Mouse (Mus musculus): ENCODE measurements around the gene Rhbdd1. TPM values are rescaled to one million over a fixed set of nuclear protein-coding genes. Genes with fewer than 3 reads are reported as not detected.
A peak's percentile ranks its signal among the peaks of the same experiment; 100 is the strongest.

Rhbdd1 gene
- polyA plus RNA-seq (2014; fragmentation: Nextera tagmentation; extraction: Ambion mirVana), result 6.2 and 6.6 TPM in 2 replicates

GRCm38 (mm10) chr1:82316111-82316745 lies at the start of gene Rhbdd1:
Gene Rhbdd1 (plus strand): TSS chr1:82316452.
- 5% methylated on average over 47 of the region's 47 CpGs for WGBS
- Histone ChIP-seq H3K27me3 (ENCODE audit: control insufficient read depth, insufficient read depth, low read length) (no peaks in the 10 kb centered on the region), H3K27ac (ENCODE audit: low read length) (peak within 1 kb of the TSS; percentile 93), H3K9me3 (ENCODE audit: control insufficient read depth, low read depth, low read length) (no peaks in the 10 kb centered on the region), H3K36me3 (ENCODE audit: control insufficient read depth, insufficient read depth, low read length) (no peaks in the 10 kb centered on the region), H3K4me1 (ENCODE audit: control insufficient read depth, insufficient read depth, low read length) (no peaks in the 10 kb centered on the region; the same call in 1 of the 2 replicates), H3K9ac (replicated peaks; ENCODE audit: low read depth, low read length) (peak within 1 kb of the TSS; percentile 60), H3K4me3 (ENCODE audit: low read depth, low read length) (peak within 1 kb of the TSS; percentile 67), H3K4me2 (replicated peaks; ENCODE audit: low read depth, low read length) (peak within 1 kb of the TSS; percentile 72)
- ATAC-seq (ENCODE audit: insufficient number of reproducible peaks, insufficient read depth, low FRiP score, low read depth), result peak; percentile 97

GRCm38 (mm10) chr1:82267547-82267946 lies 48.7 kb upstream of the Rhbdd1 start:
- Histone ChIP-seq H3K27me3 (ENCODE audit: control insufficient read depth, insufficient read depth, low read length) (no peaks in the 10 kb centered on the region), H3K4me1 (ENCODE audit: control insufficient read depth, insufficient read depth, low read length) (no peaks in the 10 kb centered on the region), H3K9ac (replicated peaks; ENCODE audit: low read depth, low read length) (no peak overlapping the region), H3K27ac (ENCODE audit: low read length) (no peak overlapping the region), H3K36me3 (ENCODE audit: control insufficient read depth, insufficient read depth, low read length) (peaks cover 3% of the 10 kb centered on the region; the same call in 1 of the 2 replicates), H3K4me2 (replicated peaks; ENCODE audit: low read depth, low read length) (no peak overlapping the region), H3K4me3 (ENCODE audit: low read depth, low read length) (no peak overlapping the region), H3K9me3 (ENCODE audit: control insufficient read depth, low read depth, low read length) (no peaks in the 10 kb centered on the region)
- WGBS, result 66% methylated on average over 4 of the region's 4 CpGs
- ATAC-seq (ENCODE audit: insufficient number of reproducible peaks, insufficient read depth, low FRiP score, low read depth), result no peak

DNA sequence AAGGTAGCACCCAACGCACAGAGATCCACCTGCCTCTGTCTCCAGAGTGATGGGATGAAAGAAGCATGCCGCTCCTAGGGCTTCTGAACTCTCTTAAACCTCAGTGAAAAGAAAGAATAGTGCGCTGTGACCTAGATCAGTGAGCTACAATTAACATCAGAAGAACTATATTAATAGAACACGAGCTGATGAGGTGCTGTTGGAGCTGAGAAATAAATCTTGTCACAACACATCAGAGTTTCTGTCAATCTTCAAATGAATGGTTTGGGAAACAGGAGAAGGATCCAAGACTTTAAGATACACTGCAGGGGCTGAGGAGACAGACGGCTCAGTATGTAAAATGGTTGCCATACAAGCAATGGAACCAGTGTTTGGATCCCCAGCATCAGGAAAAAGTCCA lies 44.0 kb upstream of the Rhbdd1 start:
- no peaks in the 10 kb centered on the region for H3K9me3 ChIP-seq (ENCODE audit: control insufficient read depth, low read depth, low read length)
- no peak for ATAC-seq (ENCODE audit: insufficient number of reproducible peaks, insufficient read depth, low FRiP score, low read depth)

DNA sequence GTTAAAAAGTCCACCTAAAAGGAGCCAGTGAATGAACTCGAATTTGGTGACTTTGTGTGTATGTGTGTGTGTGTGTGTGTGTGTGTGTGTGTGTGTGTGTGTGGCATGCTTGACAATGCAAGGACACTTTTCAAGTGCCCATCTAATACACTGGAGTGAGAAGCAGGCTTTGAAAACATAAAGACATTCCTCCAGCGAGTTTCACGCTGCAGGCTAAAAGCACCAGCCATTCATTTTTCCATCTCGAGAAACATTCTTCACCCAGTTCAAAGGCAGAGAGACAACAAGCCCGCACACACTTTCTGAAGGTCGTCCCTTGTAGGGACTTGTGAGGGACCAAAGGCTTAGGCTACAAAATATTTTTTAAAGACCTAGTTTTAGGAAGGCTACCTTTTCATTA lies 42.7 kb upstream of the Rhbdd1 start:
- Histone ChIP-seq H3K36me3 (ENCODE audit: control insufficient read depth, insufficient read depth, low read length) (peaks cover 9% of the 10 kb centered on the region; the same call in 1 of the 2 replicates), H3K9ac (replicated peaks; ENCODE audit: low read depth, low read length) (no peak overlapping the region), H3K27ac (ENCODE audit: low read length) (no peak overlapping the region), H3K4me2 (replicated peaks; ENCODE audit: low read depth, low read length) (no peak overlapping the region), H3K4me1 (ENCODE audit: control insufficient read depth, insufficient read depth, low read length) (0 out of 2 replicates have a peak, but pooled peaks cover 3% of the 10 kb centered on the region), H3K9me3 (ENCODE audit: control insufficient read depth, low read depth, low read length) (no peaks in the 10 kb centered on the region), H3K27me3 (ENCODE audit: control insufficient read depth, insufficient read depth, low read length) (no peaks in the 10 kb centered on the region), H3K4me3 (ENCODE audit: low read depth, low read length) (no peak overlapping the region)
- WGBS, result 43% methylated on average over 6 of the region's 6 CpGs
- ATAC-seq (ENCODE audit: insufficient number of reproducible peaks, insufficient read depth, low FRiP score, low read depth), result no peak

More for the DNA sequence above, 44.0 kb upstream of the Rhbdd1 start:
- Histone ChIP-seq H3K27ac (ENCODE audit: low read length) (no peak overlapping the region), H3K4me1 (ENCODE audit: control insufficient read depth, insufficient read depth, low read length) (0 out of 2 replicates have a peak, but pooled peaks cover 3% of the 10 kb centered on the region), H3K4me3 (ENCODE audit: low read depth, low read length) (no peak overlapping the region), H3K36me3 (ENCODE audit: control insufficient read depth, insufficient read depth, low read length) (peaks cover 7% of the 10 kb centered on the region; the same call in 1 of the 2 replicates), H3K9ac (replicated peaks; ENCODE audit: low read depth, low read length) (no peak overlapping the region), H3K27me3 (ENCODE audit: control insufficient read depth, insufficient read depth, low read length) (no peaks in the 10 kb centered on the region), H3K4me2 (replicated peaks; ENCODE audit: low read depth, low read length) (no peak overlapping the region)
- 89% methylated on average over 5 of the region's 5 CpGs for whole genome bisulfite sequencing

GRCm38 (mm10) chr1:82274361-82274760 lies 41.9 kb upstream of the Rhbdd1 start:
- no peaks in the 10 kb centered on the region for H3K27me3 ChIP-seq (ENCODE audit: control insufficient read depth, insufficient read depth, low read length)
- H3K4me3 ChIP-seq (ENCODE audit: low read depth, low read length), result no peak overlapping the region
- peaks cover 9% of the 10 kb centered on the region; the same call in 1 of the 2 replicates for H3K36me3 ChIP-seq (ENCODE audit: control insufficient read depth, insufficient read depth, low read length)
- no peak for ATAC-seq (ENCODE audit: insufficient number of reproducible peaks, insufficient read depth, low FRiP score, low read depth)
- H3K4me2 ChIP-seq (replicated peaks; ENCODE audit: low read depth, low read length), result no peak overlapping the region
- WGBS, result 24% methylated on average over 1 of the region's 1 CpGs
- no peaks in the 10 kb centered on the region for H3K9me3 ChIP-seq (ENCODE audit: control insufficient read depth, low read depth, low read length)
- no peak overlapping the region for H3K27ac ChIP-seq (ENCODE audit: low read length)
- no peak overlapping the region for H3K9ac ChIP-seq (replicated peaks; ENCODE audit: low read depth, low read length)
- H3K4me1 ChIP-seq (ENCODE audit: control insufficient read depth, insufficient read depth, low read length), result 0 out of 2 replicates have a peak, but pooled peaks cover 3% of the 10 kb centered on the region

DNA sequence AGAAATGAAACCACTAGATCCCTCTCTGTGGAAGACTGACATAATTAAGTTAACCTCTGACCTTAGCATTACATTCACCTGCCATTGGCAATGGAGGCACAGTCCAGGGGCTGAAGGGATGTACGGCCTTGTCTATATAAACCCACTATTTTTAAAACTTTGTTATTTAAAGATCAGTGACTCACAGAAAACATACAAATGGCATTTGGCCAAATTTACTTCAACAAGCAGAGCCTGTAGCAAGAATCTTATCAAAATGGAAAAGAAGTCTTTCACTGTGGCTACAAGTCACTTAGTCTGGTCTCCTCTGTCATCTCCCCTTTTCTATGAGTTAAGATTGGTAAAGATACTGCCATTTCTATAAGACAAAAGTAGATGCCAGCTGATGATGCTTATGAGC lies 36.5 kb upstream of the Rhbdd1 start:
- 47% methylated on average over 1 of the region's 1 CpGs for WGBS
- Histone ChIP-seq H3K4me3 (ENCODE audit: low read depth, low read length) (no peak overlapping the region), H3K4me1 (ENCODE audit: control insufficient read depth, insufficient read depth, low read length) (0 out of 2 replicates have a peak, but pooled peaks cover 3% of the 10 kb centered on the region), H3K9me3 (ENCODE audit: control insufficient read depth, low read depth, low read length) (no peaks in the 10 kb centered on the region), H3K27ac (ENCODE audit: low read length) (no peak overlapping the region), H3K27me3 (ENCODE audit: control insufficient read depth, insufficient read depth, low read length) (no peaks in the 10 kb centered on the region), H3K4me2 (replicated peaks; ENCODE audit: low read depth, low read length) (no peak overlapping the region), H3K9ac (replicated peaks; ENCODE audit: low read depth, low read length) (no peak overlapping the region), H3K36me3 (ENCODE audit: control insufficient read depth, insufficient read depth, low read length) (peaks cover 6% of the 10 kb centered on the region; the same call in 1 of the 2 replicates)
- ATAC-seq (ENCODE audit: insufficient number of reproducible peaks, insufficient read depth, low FRiP score, low read depth), result no peak

DNA sequence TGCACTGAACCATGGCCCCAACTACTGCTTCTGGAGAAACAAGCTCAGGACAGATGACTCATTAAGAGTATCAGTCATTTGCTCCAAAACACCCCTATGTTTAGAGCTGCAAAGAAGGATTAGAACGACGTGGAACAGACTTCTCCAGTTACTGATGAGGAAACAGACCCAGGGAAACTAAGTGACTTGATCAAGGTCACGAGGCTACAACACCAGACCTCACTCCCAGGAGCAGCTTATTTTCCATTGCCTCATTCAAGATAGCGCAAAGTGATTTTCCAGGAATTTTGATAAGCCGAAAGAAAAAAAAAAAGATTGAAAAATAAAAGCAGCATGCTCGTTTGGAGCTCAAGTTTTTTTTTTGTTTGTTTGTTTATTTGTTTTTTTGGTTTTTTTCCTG lies 34.4 kb upstream of the Rhbdd1 start:
- WGBS, result 73% methylated on average over 6 of the region's 6 CpGs
- H3K4me1 ChIP-seq (ENCODE audit: control insufficient read depth, insufficient read depth, low read length), result 0 out of 2 replicates have a peak, but pooled peaks cover 3% of the 10 kb centered on the region
- H3K9me3 ChIP-seq (ENCODE audit: control insufficient read depth, low read depth, low read length), result no peaks in the 10 kb centered on the region
- no peak overlapping the region for H3K4me3 ChIP-seq (ENCODE audit: low read depth, low read length)
- H3K27ac ChIP-seq (ENCODE audit: low read length), result no peak overlapping the region
- no peak overlapping the region for H3K9ac ChIP-seq (replicated peaks; ENCODE audit: low read depth, low read length)
- H3K27me3 ChIP-seq (ENCODE audit: control insufficient read depth, insufficient read depth, low read length), result no peaks in the 10 kb centered on the region
- H3K36me3 ChIP-seq (ENCODE audit: control insufficient read depth, insufficient read depth, low read length), result peaks cover 6% of the 10 kb centered on the region; the same call in 1 of the 2 replicates
- no peak overlapping the region for H3K4me2 ChIP-seq (replicated peaks; ENCODE audit: low read depth, low read length)
- ATAC-seq (ENCODE audit: insufficient number of reproducible peaks, insufficient read depth, low FRiP score, low read depth), result no peak

DNA sequence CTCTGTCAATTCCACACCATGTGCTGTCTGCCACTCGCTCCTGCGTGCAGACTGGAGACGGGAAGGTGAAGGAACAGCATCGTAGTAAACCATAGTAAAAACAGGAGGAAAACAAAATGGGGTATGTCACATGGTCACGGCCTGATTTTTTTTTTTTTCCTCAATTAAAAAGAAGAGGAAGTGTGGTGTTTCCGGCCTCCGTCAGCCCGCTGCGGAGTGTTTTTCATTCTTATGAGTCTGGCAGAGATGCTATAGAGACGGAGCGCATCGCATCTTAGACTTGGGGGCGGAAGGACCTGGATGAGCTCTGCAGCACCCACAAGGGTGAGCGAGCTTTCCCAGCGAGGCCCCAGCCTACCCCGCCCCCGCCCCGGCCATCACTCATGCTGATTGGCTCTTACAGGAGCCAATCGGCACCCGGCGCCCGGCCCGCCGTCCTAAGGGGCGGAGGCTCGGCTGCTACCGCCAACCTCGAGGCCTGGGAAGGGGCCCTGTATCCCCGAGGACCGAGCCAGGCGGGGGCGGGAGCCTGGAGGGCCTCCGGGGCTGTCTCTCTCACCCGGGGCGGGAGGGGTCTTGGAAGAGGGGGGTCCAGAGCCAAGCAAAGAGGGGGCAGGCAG lies 33.1 kb upstream of the Rhbdd1 start:
- peaks cover 6% of the 10 kb centered on the region for H3K36me3 ChIP-seq (ENCODE audit: control insufficient read depth, insufficient read depth, low read length)
- H3K4me3 ChIP-seq (ENCODE audit: low read depth, low read length), result peak overlapping the region; percentile 70
- H3K27ac ChIP-seq (ENCODE audit: low read length), result peak overlapping the region; percentile 95
- peak overlapping the region; percentile 50 for H3K9ac ChIP-seq (replicated peaks; ENCODE audit: low read depth, low read length)
- no peaks in the 10 kb centered on the region for H3K27me3 ChIP-seq (ENCODE audit: control insufficient read depth, insufficient read depth, low read length)
- peak overlapping the region; percentile 88 for H3K4me2 ChIP-seq (replicated peaks; ENCODE audit: low read depth, low read length)
- H3K4me1 ChIP-seq (ENCODE audit: control insufficient read depth, insufficient read depth, low read length), result peaks cover 12% of the 10 kb centered on the region; the same call in 1 of the 2 replicates
- under 1% methylated on average over 33 of the region's 35 CpGs for WGBS
- H3K9me3 ChIP-seq (ENCODE audit: control insufficient read depth, low read depth, low read length), result no peaks in the 10 kb centered on the region
- peak; percentile 99 for ATAC-seq (ENCODE audit: insufficient number of reproducible peaks, insufficient read depth, low FRiP score, low read depth)

All from stomach, embryonic 14.5 days (tissue).